Mouse (Mus musculus) left cerebral cortex, adult 11 months (tissue): ENCODE data around the gene Ubxn10.
A peak's percentile ranks its signal among the peaks of the same experiment; 100 is the strongest.

Experiments
- DNase-seq: peaks from one replicate; pipeline ENCODE4 v3.0.0; 2022; ENCODE audit warnings: low spot score

Ubxn10 gene

DNA sequence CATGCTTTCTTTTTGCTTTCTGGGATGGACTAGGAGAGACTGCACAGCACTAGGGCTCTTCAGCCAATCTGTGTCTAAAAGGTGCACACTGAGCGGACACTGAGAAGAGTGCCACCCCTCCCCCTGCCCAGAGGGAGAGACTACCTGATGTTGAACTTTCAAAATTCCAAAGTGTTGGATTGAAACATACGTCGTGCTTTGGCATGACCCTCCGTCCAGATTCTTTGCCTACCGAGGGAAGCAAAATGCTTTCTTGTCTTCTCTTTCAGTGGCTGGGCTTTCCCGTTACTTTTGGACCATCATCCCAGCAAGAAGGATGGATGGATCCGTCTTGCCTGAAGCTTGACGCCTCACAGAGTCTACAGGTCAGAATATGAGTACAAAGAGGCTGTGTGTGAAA is 35.9 kb downstream of the Ubxn10 start:
- no peak for DNase-seq

DNA sequence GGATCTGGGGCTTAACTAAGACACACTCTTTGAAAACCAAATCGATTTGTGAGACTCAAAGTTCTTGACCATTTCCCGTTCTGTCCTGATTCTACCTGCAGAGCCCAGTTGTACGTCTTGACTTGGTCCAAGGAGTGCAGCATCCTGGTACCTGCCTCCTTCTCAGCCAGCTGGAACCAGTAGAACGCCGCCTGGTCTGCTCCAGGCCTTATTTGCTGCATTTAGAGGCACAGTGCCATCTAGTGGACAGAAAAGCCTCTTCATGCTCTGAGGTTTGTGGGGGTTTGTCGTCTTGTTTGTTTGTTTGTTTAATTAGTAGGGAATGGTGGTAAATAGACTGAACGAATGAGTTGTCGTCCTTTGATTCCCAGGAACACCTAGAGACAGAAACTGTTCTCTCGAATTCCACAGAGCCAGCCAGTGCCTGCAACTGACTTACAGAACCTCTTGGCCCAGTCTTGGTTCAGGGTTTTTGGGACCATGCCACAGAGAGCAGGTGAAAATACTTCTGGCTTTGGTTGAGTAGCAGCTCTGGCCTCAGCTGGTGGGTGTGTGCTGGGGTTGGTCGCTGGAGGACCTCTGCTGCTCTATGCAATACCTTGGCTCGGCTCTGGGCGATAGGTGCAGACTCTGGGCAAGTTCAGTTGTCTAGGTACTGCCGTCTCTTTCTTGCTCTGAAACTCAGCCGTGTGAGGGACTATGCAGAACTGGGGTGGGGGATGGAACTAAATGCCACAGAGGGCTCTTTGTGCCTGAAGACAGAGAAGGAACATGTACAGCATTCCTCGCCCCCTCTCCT is 36.6 kb downstream of the Ubxn10 start:
- DNase-seq, result no peak

DNA sequence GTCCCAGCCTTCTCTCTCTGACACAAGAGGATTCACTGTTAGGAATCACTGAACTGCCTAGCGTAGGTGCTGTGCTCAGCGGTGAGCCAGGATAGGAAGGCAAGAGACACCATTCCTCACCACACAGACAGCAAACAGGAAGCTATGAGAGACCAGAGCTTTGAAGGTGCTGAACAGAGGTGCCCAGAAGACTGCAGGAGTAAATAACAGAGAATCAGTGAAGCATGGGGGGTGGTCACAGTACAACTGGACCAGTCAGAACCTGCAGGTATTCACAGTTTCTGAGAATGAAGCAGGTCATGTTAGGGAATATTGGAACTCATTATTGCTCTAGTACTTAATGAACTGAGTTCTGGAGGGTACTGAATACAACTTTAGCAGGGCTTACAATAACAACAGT is 38.7 kb downstream of the Ubxn10 start:
- DNase-seq, result no peak

DNA sequence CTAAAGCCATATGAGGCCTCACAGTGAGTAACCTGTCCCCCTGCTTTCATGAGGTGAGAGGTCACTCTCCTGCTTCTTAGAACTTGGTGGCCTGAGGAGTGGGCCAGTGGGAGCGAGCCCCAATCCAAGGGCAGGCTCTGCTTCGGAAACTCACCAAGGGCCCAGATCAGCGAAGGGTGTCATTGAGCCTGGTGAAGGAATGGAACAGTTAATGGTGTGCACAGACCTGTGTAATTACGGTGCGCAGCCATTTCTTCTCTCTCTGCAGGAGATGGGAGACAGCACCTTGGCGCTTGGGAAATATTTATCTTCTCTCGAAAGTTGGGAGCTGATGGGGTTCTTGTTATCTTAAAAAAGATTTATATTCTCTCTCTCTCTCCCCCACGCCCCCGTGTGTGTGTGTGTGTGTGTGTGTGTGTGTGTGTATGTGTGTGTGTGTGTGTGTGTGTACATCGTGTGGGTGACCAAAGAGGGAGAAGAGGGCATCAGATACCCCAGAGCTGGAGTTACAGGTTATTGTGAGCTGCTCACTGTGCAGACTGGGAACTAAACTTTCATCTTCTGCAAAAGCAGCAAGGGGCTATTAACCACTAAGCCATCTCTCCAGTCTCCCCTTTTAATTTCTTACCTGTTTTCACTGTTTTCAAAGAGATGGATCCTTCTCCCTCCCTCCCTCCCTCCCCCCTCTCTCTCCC is 39.7 kb downstream of the Ubxn10 start:
- no peak for DNase-seq

DNA sequence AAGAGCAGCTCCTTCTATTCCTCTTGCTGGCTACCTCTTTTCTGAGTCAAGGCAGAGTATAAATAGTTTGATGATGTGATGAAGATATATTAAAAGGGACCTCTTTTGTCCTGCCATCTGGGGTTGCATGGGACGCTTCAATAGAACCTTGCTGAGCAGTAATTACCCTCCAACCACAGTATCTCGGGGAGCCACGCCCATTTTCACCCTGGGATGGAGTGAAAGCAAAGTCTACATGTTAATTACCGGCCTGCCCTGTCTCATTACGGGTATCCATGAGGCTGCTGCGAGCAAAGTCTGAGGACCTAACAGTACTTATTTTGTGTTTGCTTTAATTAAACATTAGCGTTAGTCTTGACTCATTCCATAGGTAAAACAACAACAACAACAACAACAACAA is 40.2 kb downstream of the Ubxn10 start:
- DNase-seq, result no peak

DNA sequence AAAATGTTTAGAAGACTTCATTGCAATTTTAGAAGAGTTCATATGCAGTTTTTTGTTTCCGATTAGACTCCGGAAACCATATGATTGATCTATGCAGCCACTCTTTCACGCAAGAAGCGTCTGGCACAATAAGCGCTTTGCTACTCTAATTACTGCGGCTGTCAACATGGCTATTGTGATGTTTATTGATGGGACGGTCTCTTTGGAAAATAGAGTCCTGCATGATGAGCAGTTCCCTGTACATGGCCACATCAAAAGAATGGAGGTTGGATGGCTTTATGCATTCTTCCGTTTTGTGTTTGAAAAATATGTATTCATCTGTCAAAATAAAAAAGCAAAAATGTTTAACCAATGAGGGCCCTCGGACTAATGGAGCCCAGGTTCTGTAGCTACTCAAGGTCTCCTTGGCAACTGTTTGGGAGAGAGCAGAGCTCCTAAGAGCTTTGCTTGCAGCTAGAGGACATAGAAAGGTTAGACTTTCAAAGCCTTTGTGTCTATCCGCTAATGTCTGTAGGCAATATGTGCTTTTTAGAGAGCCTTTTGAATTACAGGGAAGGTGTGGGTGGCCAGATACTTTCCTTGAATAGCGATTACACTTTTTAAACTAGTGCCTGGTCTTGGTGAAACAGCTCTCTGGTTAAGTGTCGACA is 43.8 kb downstream of the Ubxn10 start:
- DNase-seq, result no peak

DNA sequence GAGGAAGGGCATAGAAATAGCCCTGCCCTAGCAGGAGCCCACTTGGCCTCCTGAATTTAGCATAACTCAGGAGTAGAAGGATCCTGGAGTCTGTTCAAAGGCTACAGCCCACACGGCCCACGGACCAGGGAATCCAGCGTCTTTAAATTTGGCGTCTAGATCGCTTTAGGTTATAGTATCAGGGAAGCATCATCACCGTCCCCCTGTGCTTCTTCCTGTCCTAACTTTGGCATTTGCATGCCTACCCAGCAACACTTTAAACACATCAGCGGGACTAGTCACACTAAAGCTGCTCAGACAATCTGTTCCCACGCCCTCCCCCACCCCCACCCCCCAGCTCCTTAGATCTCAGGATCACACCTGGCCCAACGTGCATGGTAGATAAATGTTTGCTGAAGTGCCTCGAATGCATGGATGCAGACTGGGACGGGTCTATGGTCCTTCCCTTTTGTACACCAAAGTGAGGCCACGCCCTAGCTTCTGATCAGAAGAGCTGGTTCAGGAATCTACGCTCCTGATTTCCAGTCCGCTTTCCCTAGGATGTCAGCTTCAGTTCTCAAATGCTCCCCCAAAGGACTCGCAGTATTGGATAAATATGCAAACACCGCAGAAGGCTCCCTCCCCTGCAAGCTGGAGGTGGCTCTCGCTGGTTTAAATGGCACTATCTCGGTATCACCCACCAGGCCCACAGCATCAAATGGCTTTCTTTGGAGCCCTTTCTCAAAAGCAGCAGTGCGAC is 45.4 kb downstream of the Ubxn10 start:
- no peak for DNase-seq

DNA sequence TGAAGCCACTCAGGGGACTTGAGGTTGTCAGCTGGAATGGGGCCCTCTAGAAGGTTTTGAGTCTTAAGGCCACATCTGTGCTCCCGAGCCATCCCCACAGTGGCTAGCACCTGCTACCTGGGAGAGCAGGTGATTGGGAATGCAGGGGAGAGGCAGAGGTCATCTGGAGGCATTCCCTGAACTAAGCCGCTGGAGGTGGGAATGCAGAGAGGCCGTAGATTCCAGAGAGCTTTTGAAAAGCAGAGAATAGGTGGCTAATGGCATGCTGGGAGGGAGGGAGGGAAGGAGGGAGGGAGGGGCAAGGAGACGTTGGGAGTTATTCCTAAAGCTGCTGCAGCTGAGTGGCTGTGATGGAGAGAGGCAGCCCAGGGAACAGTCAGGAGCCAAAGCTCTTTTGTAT is 46.4 kb downstream of the Ubxn10 start:
- DNase-seq, result no peak

DNA sequence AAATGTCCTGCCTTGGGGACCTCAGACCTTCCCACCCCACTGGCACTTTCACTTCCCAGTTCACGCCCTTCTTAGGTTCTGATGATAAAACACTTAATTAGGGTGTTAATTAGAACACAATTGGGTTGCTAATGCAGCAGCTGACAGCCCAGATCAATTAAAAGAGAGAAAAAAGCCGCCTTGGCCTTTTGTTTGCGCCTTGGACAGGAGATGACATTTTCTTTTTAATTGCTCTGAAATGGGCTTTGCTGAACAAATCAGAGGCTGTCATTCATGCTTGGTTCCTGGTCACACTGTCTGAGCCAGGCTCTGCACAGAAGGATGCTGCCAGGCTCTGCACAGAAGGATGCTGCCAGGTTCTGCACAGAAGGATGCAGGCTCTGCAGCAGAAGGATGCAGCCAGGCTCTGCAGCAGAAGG is 47.9 kb downstream of the Ubxn10 start:
- DNase-seq, result no peak

DNA sequence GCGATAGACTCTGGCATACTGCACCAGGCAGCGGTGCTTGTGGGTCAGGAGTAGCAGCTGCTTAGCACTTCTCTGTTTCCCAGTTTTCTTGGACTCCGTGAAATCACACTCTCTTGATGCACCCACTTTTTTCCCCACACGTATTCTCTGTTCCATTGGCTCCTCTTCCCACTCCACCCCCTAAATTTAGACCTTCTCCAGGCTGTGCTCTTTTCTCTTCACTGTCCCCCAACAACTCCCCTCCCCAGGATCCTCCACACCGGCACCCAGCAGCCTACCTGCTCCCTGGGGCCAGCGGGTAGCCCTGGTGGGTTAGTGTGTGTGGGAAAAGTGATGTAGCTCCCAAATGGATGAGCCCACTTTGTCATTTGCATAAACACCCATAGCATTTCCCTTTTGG is 51.2 kb downstream of the Ubxn10 start:
- no peak for DNase-seq

DNA sequence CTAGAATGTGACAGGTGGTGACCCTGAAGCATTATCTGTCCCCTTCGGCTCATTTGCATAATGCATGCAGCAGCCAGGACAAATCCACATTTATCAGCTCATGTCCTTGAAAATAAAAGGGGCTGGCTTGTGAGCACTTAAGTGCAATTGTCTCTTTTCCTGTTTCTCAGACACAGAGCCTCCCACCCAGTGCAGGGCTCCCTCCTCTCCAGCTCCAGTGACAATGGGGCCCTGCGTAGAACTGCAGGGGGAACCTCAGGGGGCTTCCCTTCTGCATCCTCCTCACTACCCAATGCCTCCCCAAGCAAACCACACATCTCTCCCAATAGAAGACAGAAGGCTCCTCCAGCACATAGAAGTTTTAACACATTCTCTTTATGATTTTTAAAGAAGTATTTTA is 54.2 kb downstream of the Ubxn10 start:
- DNase-seq, result no peak

DNA sequence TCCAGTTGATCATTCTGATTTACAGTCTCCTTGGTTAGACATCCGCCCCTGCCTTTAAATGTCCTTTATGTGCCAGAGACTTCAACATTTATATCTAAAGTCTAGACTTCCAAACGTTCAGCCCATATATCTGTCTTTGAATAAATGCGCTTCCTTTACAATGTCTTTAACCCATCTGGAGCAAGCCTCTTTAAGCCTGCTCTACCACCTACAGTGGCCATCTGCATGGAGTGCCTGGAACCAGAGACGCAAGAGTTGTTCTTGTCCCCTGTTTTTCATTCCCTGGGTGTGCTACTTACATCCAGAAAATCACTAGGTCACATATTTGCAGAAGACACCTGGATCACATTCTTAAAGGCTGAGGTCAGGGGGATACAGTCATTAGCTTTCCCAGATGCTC is 56.8 kb downstream of the Ubxn10 start:
- DNase-seq, result no peak

DNA sequence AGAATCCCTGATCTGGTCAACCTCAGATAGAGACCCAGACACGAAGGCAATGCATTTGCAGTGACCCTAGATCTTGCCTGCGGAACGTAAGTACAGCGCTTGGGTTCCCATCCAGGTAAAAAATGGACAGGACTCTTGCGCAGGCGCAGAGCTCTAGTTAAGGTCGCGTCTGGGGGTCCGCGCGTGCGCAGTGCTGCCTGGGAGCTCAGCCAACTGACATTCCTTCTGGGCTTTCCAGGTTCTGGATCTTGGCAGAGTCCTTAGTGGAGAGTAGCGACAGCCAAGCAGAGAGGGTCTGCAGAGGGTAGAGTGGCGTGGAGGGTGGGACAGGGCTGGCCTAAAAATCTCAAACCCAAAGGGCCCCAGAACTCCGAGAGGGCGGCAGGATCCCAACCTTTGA is 59.4 kb downstream of the Ubxn10 start:
- DNase-seq, result no peak

DNA sequence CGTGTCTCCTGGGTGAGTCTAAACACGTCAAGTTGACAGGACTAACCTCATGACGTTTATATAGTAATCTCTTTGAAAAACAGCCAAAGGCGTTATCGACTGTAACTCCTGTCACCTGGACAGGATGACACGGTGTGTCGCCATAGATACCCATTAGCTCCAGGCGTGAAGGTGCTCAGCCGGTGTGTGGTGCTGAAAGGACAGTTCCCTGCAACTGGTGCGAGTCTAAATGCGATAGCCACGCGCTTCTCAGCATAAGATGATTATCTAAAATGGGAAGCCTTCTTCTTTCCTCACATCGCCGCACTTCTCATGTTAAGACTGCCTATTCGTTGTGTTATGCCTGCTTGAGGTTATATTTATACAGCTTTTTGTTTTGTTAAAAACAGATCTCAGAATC is 60.5 kb downstream of the Ubxn10 start:
- no peak for DNase-seq

DNA sequence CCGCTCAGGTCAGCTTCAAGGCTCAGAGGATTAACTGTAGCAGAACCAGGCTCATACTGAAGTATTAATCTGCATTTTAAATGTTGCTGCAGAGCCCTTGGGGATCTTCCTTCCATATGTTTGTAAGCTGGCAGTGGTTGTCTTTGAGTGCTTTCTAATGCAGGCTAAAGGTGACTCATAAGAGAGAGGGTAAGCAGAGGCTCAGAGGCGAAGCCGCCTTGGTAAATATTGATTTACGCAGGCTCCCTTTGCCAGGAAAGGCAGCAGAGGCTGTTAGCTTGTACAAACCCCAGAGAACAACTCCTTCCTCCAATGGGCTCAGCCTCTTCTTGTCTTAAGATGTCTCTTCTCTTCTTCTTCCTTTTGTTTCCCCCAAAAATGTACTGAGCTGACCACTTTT is 64.8 kb downstream of the Ubxn10 start:
- DNase-seq, result no peak

DNA sequence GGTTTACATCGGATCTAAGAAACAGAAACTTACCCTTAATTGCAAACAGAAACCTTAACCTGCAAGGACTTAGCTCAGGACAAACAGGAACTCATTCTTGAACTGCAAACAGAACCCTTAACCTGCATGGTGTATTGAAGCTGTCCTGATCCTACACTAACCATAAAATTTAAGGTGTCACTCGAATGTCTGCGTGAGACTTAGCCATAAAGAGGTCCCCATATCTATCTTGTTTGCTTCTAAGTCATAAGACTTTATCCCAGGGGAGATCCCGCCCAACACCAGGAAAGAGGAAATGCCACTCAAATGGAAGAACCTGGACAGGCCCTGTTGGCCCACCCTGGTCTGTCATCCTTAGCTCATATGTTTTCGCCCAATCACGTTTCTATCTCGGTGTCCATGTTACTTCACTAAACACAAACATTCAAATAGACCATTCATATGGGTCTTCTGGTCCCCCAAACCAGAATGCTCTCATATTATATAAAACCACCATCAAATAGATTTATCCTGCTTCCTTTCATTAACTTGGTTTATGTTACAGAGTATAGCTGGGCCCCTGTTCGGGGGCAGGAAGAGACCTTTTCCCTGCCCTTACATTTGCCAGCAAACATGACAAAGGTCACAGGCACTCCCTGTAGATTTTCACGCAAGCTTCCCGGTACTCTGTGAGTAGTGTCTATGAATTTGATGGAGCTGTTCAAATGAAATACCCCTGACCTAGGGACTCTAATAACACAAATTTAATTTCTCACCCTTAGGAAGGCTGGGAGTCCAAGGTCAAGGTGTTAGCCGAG is 66.7 kb downstream of the Ubxn10 start:
- DNase-seq, result no peak

DNA sequence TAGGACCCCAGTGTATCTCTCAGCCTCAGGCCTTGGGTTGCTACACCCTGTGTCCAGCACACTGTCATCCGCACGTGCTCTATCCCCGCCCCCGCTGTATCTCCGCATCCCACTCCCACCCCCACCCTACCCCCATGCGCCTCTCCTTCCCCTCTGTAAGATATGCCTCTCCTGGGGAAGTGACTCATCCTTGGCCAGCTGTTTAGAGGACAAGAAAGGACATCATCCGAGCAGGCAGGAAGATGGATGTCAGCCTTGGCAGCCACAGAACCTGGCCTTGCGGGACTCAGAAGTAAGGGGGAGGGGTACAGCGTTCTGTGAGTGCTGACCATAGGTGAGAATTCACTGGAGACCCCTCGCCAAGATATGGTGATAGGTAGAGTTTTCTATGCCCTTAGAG is 70.4 kb downstream of the Ubxn10 start:
- no peak for DNase-seq

DNA sequence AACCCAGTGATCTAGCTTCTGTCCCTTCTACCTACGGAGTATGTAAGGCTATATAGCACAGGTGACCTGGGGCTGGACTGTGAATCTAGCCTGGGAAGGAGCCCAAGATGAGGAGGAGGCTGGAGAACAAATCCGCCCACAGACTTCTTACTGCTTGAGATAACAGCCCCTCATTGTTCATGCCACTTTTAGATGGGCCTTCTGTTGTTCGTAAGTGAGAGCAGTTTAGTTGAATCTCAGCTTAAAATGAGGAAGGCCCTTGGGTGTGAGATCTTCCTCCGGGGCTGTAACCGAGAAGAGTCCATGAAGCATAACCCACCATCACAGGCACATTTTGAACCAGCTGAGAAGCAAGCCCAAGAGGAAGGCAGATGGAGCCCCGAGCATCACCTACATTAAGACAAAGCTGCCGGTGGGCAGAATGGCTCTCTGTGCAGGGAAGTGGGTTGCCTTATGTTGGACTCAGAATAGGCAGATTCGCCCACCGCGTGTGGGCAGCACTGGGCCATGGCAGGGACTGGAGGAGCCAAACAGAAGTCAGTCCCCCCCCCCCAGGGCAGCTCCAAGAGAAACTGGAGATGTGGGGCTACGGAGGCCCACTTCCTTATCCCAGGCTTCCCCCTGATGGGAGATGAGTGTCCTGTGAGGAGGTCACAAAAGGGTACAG is 76.9 kb downstream of the Ubxn10 start:
- DNase-seq, result peak; percentile 27
